Mouse (Mus musculus): ENCODE results near the gene Proca1. TPM values are rescaled to one million over a fixed set of nuclear protein-coding genes. Genes with fewer than 3 reads are reported as not detected.

Proca1 gene
- total RNA-seq (2014; rRNA removed) (1.9 and 4.9 TPM in 2 replicates), polyA plus RNA-seq (2015; fragmentation: Nextera tagmentation; extraction: Ambion mirVana) (5.6 and 5.8 TPM in 2 replicates)

- Histone ChIP-seq H3K36me3 (ENCODE audit: insufficient read depth, low read length) (peaks cover 18% of the 10 kb centered on the region; the same call in 1 of the 2 replicates), H3K4me2 (ENCODE audit: low read depth, low read length) (peak within 1 kb of the TSS; percentile 58), H3K4me3 (ENCODE audit: low read length) (peak within 1 kb of the TSS; percentile 36), H3K9ac (replicated peaks; ENCODE audit: low read length) (no peak within 1 kb of the TSS), H3K27ac (no peak within 1 kb of the TSS), H3K4me1 (ENCODE audit: insufficient read depth, low read length) (peaks cover 11% of the 10 kb centered on the region; the same call in 1 of the 2 replicates), H3K27me3 (ENCODE audit: insufficient read depth, low read length) (no peaks in the 10 kb centered on the region), H3K9me3 (ENCODE audit: low read length) (no peaks in the 10 kb centered on the region)
- 71% methylated on average over 1 of the region's 1 CpGs for WGBS
- no peak for TF ChIP-seq CTCF (IDR thresholded peaks at IDR 0.05; ENCODE audit: low read depth)
- no peak for DNase-seq (ENCODE audit: low spot score)
- ATAC-seq = no peak
Observed at GRCm38 (mm10) chr11:78193113-78193512, at the start of gene Proca1. Gene Proca1, plus strand, starts transcription at chr11:78193392.

GRCm38 (mm10) chr11:78143520-78143919, 49.7 kb upstream of the Proca1 start:
- WGBS = 68% methylated on average over 2 of the region's 2 CpGs
- H3K4me3 ChIP-seq (ENCODE audit: low read length) = no peak overlapping the region
- TF ChIP-seq CTCF (IDR thresholded peaks at IDR 0.05; ENCODE audit: low read depth) = no peak
- no peaks in the 10 kb centered on the region for H3K27me3 ChIP-seq (ENCODE audit: insufficient read depth, low read length)
- 0 out of 2 replicates have a peak overlapping the region, but pooled peaks have one; percentile 22 for H3K27ac ChIP-seq
- peaks cover 26% of the 10 kb centered on the region; the same call in 1 of the 2 replicates for H3K36me3 ChIP-seq (ENCODE audit: insufficient read depth, low read length)
- ATAC-seq = no peak
- H3K9ac ChIP-seq (replicated peaks; ENCODE audit: low read length) = no peak overlapping the region
- H3K4me2 ChIP-seq (ENCODE audit: low read depth, low read length) = no peak overlapping the region
- H3K4me1 ChIP-seq (ENCODE audit: insufficient read depth, low read length) = no peaks in the 10 kb centered on the region
- H3K9me3 ChIP-seq (ENCODE audit: low read length) = no peaks in the 10 kb centered on the region
- no peak for DNase-seq (ENCODE audit: low spot score)

GRCm38 (mm10) chr11:78146168-78146567, 47.0 kb upstream of the Proca1 start:
- H3K9ac ChIP-seq (replicated peaks; ENCODE audit: low read length) = no peak overlapping the region
- TF ChIP-seq CTCF (IDR thresholded peaks at IDR 0.05; ENCODE audit: low read depth) = peak; percentile 30
- H3K9me3 ChIP-seq (ENCODE audit: low read length) = no peaks in the 10 kb centered on the region
- no peaks in the 10 kb centered on the region for H3K4me1 ChIP-seq (ENCODE audit: insufficient read depth, low read length)
- no peak overlapping the region for H3K27ac ChIP-seq
- ATAC-seq = no peak
- DNase-seq (ENCODE audit: low spot score) = no peak
- WGBS = 87% methylated on average over 5 of the region's 5 CpGs
- no peak overlapping the region for H3K4me3 ChIP-seq (ENCODE audit: low read length)
- H3K36me3 ChIP-seq (ENCODE audit: insufficient read depth, low read length) = peaks cover 39% of the 10 kb centered on the region; the same call in 1 of the 2 replicates
- no peaks in the 10 kb centered on the region for H3K27me3 ChIP-seq (ENCODE audit: insufficient read depth, low read length)
- no peak overlapping the region for H3K4me2 ChIP-seq (ENCODE audit: low read depth, low read length)

GRCm38 (mm10) chr11:78146707-78147543, 46.3 kb upstream of the Proca1 start:
- Histone ChIP-seq H3K4me2 (ENCODE audit: low read depth, low read length) (no peak overlapping the region), H3K36me3 (ENCODE audit: insufficient read depth, low read length) (peaks cover 39% of the 10 kb centered on the region; the same call in 1 of the 2 replicates), H3K9me3 (ENCODE audit: low read length) (no peaks in the 10 kb centered on the region), H3K9ac (replicated peaks; ENCODE audit: low read length) (no peak overlapping the region), H3K27ac (no peak overlapping the region), H3K27me3 (ENCODE audit: insufficient read depth, low read length) (no peaks in the 10 kb centered on the region), H3K4me3 (ENCODE audit: low read length) (no peak overlapping the region), H3K4me1 (ENCODE audit: insufficient read depth, low read length) (0 out of 2 replicates have a peak, but pooled peaks cover 1% of the 10 kb centered on the region)
- no peak for ATAC-seq
- no peak for TF ChIP-seq CTCF (IDR thresholded peaks at IDR 0.05; ENCODE audit: low read depth)
- 90% methylated on average over 6 of the region's 6 CpGs for WGBS
- no peak for DNase-seq (ENCODE audit: low spot score)

DNA sequence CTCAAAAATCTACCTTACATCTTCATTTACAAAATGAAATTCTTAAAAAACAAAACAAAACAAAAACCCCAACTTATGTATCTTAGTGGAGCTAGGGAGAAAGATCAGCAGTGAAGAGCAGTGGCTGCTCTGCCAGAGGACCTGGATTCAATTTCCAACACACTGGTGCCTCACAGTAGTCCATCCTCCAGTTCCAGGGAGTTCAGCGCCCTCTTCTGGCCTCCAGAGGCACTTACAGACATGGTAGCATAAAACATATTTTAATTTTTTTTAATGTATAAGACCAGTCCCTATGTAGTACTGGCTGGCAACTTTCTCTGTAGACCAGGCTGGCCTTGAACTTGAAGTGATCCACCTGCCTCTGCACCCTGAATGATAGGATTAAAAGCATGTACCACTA, 42.0 kb upstream of the Proca1 start:
- H3K27me3 ChIP-seq (ENCODE audit: insufficient read depth, low read length) = no peaks in the 10 kb centered on the region
- H3K9me3 ChIP-seq (ENCODE audit: low read length) = no peaks in the 10 kb centered on the region
- peak overlapping the region; percentile 88; the same call in 1 of the 2 replicates for H3K27ac ChIP-seq
- H3K4me1 ChIP-seq (ENCODE audit: insufficient read depth, low read length) = peaks cover 18% of the 10 kb centered on the region
- no peak for ATAC-seq
- peaks cover 42% of the 10 kb centered on the region for H3K36me3 ChIP-seq (ENCODE audit: insufficient read depth, low read length)
- peak; percentile 40 for DNase-seq (ENCODE audit: low spot score)
- 32% methylated on average over 1 of the region's 1 CpGs for WGBS
- TF ChIP-seq CTCF (IDR thresholded peaks at IDR 0.05; ENCODE audit: low read depth) = peak; percentile 67
- no peak overlapping the region for H3K4me3 ChIP-seq (ENCODE audit: low read length)
- H3K9ac ChIP-seq (replicated peaks; ENCODE audit: low read length) = no peak overlapping the region
- H3K4me2 ChIP-seq (ENCODE audit: low read depth, low read length) = no peak overlapping the region

DNA sequence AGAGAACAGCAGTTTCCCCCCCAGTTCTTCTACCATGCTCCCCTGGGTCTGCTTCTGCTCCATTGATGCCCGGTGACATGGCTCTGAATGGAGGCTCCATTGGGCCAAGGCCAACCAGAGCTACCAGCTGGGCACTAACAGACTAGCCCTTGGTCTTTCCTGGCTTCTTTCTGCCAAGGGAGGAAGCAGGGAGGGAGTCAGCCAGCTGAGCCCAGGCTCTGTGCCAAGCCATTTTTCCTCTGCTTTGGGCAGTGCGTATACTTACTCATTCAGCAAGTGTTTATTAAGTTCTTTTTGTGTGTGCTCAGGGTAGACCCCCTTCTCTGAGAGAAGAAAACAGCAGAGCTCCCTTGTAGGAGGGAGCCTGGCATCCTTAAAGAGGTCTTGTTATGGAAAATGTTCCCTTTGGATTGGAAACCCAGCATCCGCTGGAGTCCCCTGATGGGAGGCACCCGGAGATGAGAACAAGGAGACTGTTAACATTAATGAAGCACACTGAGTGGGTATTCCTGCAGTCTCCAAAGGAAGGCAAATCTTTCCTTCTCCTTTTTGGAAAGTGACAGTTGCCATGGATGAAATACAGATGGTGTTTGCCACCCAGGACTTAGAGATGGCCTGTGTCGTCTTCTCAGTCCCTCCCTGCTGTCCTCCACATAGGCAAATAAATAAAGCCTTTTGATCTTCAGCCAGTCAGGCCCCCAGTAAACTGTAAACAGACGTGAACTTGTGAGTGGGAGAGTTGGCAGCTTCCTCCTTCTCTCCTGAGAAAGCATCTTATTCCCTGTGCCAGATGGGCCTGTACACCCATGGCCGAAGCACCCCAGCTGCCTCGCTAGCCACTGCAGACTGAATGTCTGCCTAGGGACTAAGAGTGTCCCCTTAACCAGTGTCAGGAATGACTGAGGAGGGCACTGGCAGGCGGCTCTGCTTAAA, 40.6 kb upstream of the Proca1 start:
- TF ChIP-seq CTCF (IDR thresholded peaks at IDR 0.05; ENCODE audit: low read depth) = no peak
- Histone ChIP-seq H3K9me3 (ENCODE audit: low read length) (no peaks in the 10 kb centered on the region), H3K9ac (replicated peaks; ENCODE audit: low read length) (no peak overlapping the region), H3K36me3 (ENCODE audit: insufficient read depth, low read length) (peaks cover 39% of the 10 kb centered on the region), H3K4me1 (ENCODE audit: insufficient read depth, low read length) (peaks cover 18% of the 10 kb centered on the region), H3K4me3 (ENCODE audit: low read length) (no peak overlapping the region), H3K27me3 (ENCODE audit: insufficient read depth, low read length) (no peaks in the 10 kb centered on the region), H3K4me2 (ENCODE audit: low read depth, low read length) (0 out of 2 replicates have a peak overlapping the region, but pooled peaks have one; percentile 2), H3K27ac (peak overlapping the region; percentile 88)
- ATAC-seq = peak; percentile 88
- DNase-seq (ENCODE audit: low spot score) = peak; percentile 95
- WGBS = 15% methylated on average over 9 of the region's 9 CpGs

All from hindbrain, postnatal 0 days (tissue).